Mouse (Mus musculus) forebrain, embryonic 14.5 days (tissue): ENCODE measurements around the gene Vps4a. TPM values are rescaled to one million over a fixed set of nuclear protein-coding genes. Genes with fewer than 3 reads are reported as not detected.
"Not testable (repeated sequence)": the region's sequence is repeated elsewhere in the genome, so short reads cannot be mapped to it uniquely, and the experiment has no call there.

Source experiments
- ATAC-seq: fragments of 200-750 bp; cut with Nextera tagmentation; 2 replicates; pipeline ENCODE4 v1.8.0; 2017; ENCODE audit warnings: mild to moderate bottlenecking, moderate library complexity
- DNase-seq: peaks from one replicate; pipeline ENCODE4 v3.0.0-alpha.2; 2015; ENCODE audit warnings: low spot score
- H3K27ac ChIP-seq: fragments of 300-500 bp; sonication (generic); 2 replicates; pipeline ENCODE4 v1.5.1; 2014; ENCODE audit warnings: low read depth, mild to moderate bottlenecking, control low read depth, low read length, moderate library complexity
- H3K27me3 ChIP-seq: fragments of 300-500 bp; sonication (generic); replicated peaks from 2 replicates; pipeline ENCODE4 v1.6.1; 2014; ENCODE audit warnings: low read length, control low read depth, mixed read lengths; ENCODE audit not compliant: control insufficient read depth, insufficient read depth
- H3K36me3 ChIP-seq: fragments of 300-500 bp; sonication (generic); 2 replicates; pipeline ENCODE4 v1.6.1; 2014; ENCODE audit warnings: low read length, control low read depth; ENCODE audit not compliant: control insufficient read depth, insufficient read depth
- H3K4me1 ChIP-seq: fragments of 300-500 bp; sonication (generic); 2 replicates; pipeline ENCODE4 v1.6.1; 2014; ENCODE audit warnings: antibody characterized with exemption, low read length, control low read depth; ENCODE audit not compliant: control insufficient read depth, insufficient read depth
- H3K4me2 ChIP-seq: fragments of 300-500 bp; sonication (generic); 2 replicates; pipeline ENCODE4 v1.6.1; 2014; ENCODE audit warnings: mild to moderate bottlenecking, control low read depth, low read length
- H3K4me3 ChIP-seq: fragments of 300-500 bp; sonication (generic); 2 replicates; pipeline ENCODE4 v1.5.1; 2014; ENCODE audit warnings: low read depth, low read length, control low read depth
- H3K9ac ChIP-seq: fragments of 300-500 bp; sonication (generic); 2 replicates; pipeline ENCODE4 v1.6.1; 2014; ENCODE audit warnings: mild to moderate bottlenecking, low read length, control low read depth, moderate library complexity
- H3K9me3 ChIP-seq: fragments of 300-500 bp; sonication (generic); replicated peaks from 2 replicates; pipeline ENCODE4 v1.6.1; 2016; ENCODE audit warnings: low read length, control low read depth, mixed read lengths; ENCODE audit not compliant: control insufficient read depth
- WGBS: fragments of 180-500 bp; shearing (Covaris S2); extraction: QIAGEN DNeasy Blood & Tissue Kit; methylation state at CpG from one replicate; pipeline ENCODE4 v1.1.7; 2014; 5-methylcytosine and 5-hydroxymethylcytosine counted together
- polyA plus RNA-seq: library from polyadenylated mRNA; unstranded; fragments of >200 nt; fragmentation: Nextera tagmentation; extraction: Ambion mirVana; gene quantifications from 2 replicates; pipeline ENCODE4 v1.2.1, GENCODE M21; 2014

Gene Vps4a
- 131 and 153 TPM in 2 replicates for polyA plus RNA-seq

GRCm38 (mm10) chr8:107030650-107031576, at the start of gene Vps4a:
Vps4a (plus strand) TSS chr8:107031222.
- Histone ChIP-seq H3K9me3 (no peaks in the 10 kb centered on the region), H3K36me3 (peaks cover 5% of the 10 kb centered on the region; the same call in 1 of the 2 replicates), H3K27me3 (no peaks in the 10 kb centered on the region), H3K4me2 (peak within 1 kb of the TSS; percentile 84), H3K9ac (peak within 1 kb of the TSS; percentile 95), H3K27ac (peak within 1 kb of the TSS; percentile 69), H3K4me1 (peaks cover 10% of the 10 kb centered on the region), H3K4me3 (peak within 1 kb of the TSS; percentile 92)
- peak; percentile 94 for DNase-seq
- peak; percentile 98 for ATAC-seq
- 5% methylated on average over 66 of the region's 66 CpGs for WGBS

GRCm38 (mm10) chr8:106985404-106985821, 45.6 kb upstream of the Vps4a start:
- ATAC-seq = peak; percentile 78
- no peak overlapping the region for H3K9ac ChIP-seq
- no peaks in the 10 kb centered on the region for H3K9me3 ChIP-seq
- no peak overlapping the region for H3K4me3 ChIP-seq
- peaks cover 15% of the 10 kb centered on the region for H3K27me3 ChIP-seq
- no peaks in the 10 kb centered on the region for H3K36me3 ChIP-seq
- peak; percentile 83 for DNase-seq
- peak overlapping the region; percentile 55; the same call in 1 of the 2 replicates for H3K27ac ChIP-seq
- WGBS = 39% methylated on average over 9 of the region's 9 CpGs
- no peak overlapping the region for H3K4me2 ChIP-seq
- H3K4me1 ChIP-seq = no peaks in the 10 kb centered on the region

GRCm38 (mm10) chr8:106985951-106986350, 45.1 kb upstream of the Vps4a start:
- Histone ChIP-seq H3K4me2 (no peak overlapping the region), H3K36me3 (no peaks in the 10 kb centered on the region), H3K27ac (no peak overlapping the region), H3K9ac (no peak overlapping the region), H3K4me1 (no peaks in the 10 kb centered on the region), H3K4me3 (no peak overlapping the region), H3K27me3 (peaks cover 12% of the 10 kb centered on the region; the same call in 1 of the 2 replicates), H3K9me3 (no peaks in the 10 kb centered on the region)
- ATAC-seq (no peak), DNase-seq (no peak)

- H3K36me3 ChIP-seq = 0 out of 2 replicates have a peak, but pooled peaks cover 3% of the 10 kb centered on the region
- no peak overlapping the region for H3K27ac ChIP-seq
- no peak overlapping the region for H3K4me2 ChIP-seq
- peaks cover 3% of the 10 kb centered on the region; the same call in 1 of the 2 replicates for H3K27me3 ChIP-seq
- DNase-seq (no peak), ATAC-seq (no peak)
- no peak overlapping the region for H3K4me3 ChIP-seq
- no peaks in the 10 kb centered on the region for H3K4me1 ChIP-seq
- H3K9ac ChIP-seq = no peak overlapping the region
- H3K9me3 ChIP-seq = no peaks in the 10 kb centered on the region
Measured at GRCm38 (mm10) chr8:106987557-106987956, 43.5 kb upstream of the Vps4a start.

GRCm38 (mm10) chr8:106991393-106991792, 39.6 kb upstream of the Vps4a start:
- Histone ChIP-seq H3K4me2 (no peak overlapping the region), H3K36me3 (0 out of 2 replicates have a peak, but pooled peaks cover 3% of the 10 kb centered on the region), H3K27ac (no peak overlapping the region), H3K9ac (no peak overlapping the region), H3K4me1 (no peaks in the 10 kb centered on the region), H3K9me3 (no peaks in the 10 kb centered on the region), H3K27me3 (no peaks in the 10 kb centered on the region), H3K4me3 (no peak overlapping the region)
- no peak for DNase-seq
- 93% methylated on average over 7 of the region's 7 CpGs for WGBS
- ATAC-seq = no peak

GRCm38 (mm10) chr8:106996339-106996738, 34.7 kb upstream of the Vps4a start:
- H3K9ac ChIP-seq, H3K27me3 ChIP-seq, H3K36me3 ChIP-seq, H3K4me2 ChIP-seq, H3K27ac ChIP-seq, H3K9me3 ChIP-seq, H3K4me1 ChIP-seq, DNase-seq, ATAC-seq, H3K4me3 ChIP-seq: not testable (repeated sequence)
- WGBS = 89% methylated on average over 4 of the region's 4 CpGs

- Histone ChIP-seq H3K36me3 (no peaks in the 10 kb centered on the region), H3K4me3 (no peak overlapping the region), H3K4me1 (no peaks in the 10 kb centered on the region), H3K9ac (no peak overlapping the region), H3K27ac (no peak overlapping the region), H3K4me2 (no peak overlapping the region), H3K27me3 (no peaks in the 10 kb centered on the region), H3K9me3 (no peaks in the 10 kb centered on the region)
- 70% methylated on average over 4 of the region's 4 CpGs for WGBS
- ATAC-seq (no peak), DNase-seq (no peak)
Measured at GRCm38 (mm10) chr8:106997416-106997815, 33.6 kb upstream of the Vps4a start.

- Histone ChIP-seq H3K27me3 (no peaks in the 10 kb centered on the region), H3K4me3 (no peak overlapping the region), H3K36me3 (no peaks in the 10 kb centered on the region), H3K4me1 (no peaks in the 10 kb centered on the region), H3K27ac (no peak overlapping the region), H3K9ac (no peak overlapping the region), H3K4me2 (no peak overlapping the region), H3K9me3 (no peaks in the 10 kb centered on the region)
- 89% methylated on average over 1 of the region's 1 CpGs for WGBS
- ATAC-seq (no peak), DNase-seq (peak; percentile 34)
Measured at GRCm38 (mm10) chr8:106999068-106999467, 32.0 kb upstream of the Vps4a start.

- ATAC-seq = peak; percentile 82
- peak; percentile 93 for DNase-seq
- Histone ChIP-seq H3K9ac (no peak overlapping the region), H3K36me3 (no peaks in the 10 kb centered on the region), H3K27me3 (no peaks in the 10 kb centered on the region), H3K4me3 (no peak overlapping the region), H3K4me2 (no peak overlapping the region), H3K27ac (no peak overlapping the region), H3K9me3 (no peaks in the 10 kb centered on the region), H3K4me1 (no peaks in the 10 kb centered on the region)
- WGBS = 36% methylated on average over 5 of the region's 5 CpGs
Measured at GRCm38 (mm10) chr8:107002532-107002931, 28.5 kb upstream of the Vps4a start.
